Mouse (Mus musculus): ENCODE data around the gene Hydin. TPM values are rescaled to one million over a fixed set of nuclear protein-coding genes. Genes with fewer than 3 reads are reported as not detected.
A peak's percentile ranks its signal among the peaks of the same experiment; 100 is the strongest.

Hydin gene
- polyA plus RNA-seq, 1 experiment from 2014 or later, result 0.29 TPM

DNA sequence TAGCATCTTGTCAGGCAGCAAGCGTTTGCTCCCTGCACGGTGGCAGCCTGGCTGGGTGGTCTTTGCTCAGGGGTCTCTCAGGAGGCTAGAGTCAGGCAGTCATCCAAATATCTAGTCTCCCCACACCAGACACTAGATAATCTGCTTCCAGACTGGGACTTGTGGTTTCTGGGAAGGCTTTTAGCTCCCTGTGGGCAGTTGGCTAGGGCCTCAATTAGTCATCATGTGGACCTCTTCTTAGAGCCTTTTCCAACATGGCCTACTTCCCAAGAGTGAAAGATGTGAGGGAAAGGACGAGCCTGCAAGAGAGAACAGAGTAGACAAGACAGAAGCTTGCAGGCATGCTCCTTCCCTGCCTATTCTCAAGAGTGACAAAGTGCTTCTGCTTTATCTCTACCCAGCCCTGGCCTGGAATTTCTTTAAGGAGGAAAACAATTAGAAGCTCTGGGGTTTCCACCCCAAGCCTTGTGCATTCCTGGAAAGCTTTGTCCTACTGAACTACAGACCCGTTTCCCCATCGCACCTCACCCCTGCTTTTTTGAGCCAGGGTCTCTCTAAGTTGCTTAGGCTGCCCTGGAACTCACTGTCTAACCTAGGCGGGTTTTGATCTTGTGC lies 338.7 kb downstream of the Hydin start:
- WGBS, result 48% methylated on average over 6 of the region's 6 CpGs
- Histone ChIP-seq H3K4me3 (no peak overlapping the region), H3K4me2 (no peak overlapping the region), H3K36me3 (no peaks in the 10 kb centered on the region), H3K9me3 (replicated peaks) (no peaks in the 10 kb centered on the region), H3K27ac (ENCODE audit: poor library complexity, severe bottlenecking) (no peak overlapping the region), H3K27me3 (replicated peaks) (0 out of 2 replicates have a peak, but pooled peaks cover 3% of the 10 kb centered on the region), H3K9ac (no peak overlapping the region), H3K4me1 (replicated peaks) (no peaks in the 10 kb centered on the region)
- no peak for ATAC-seq (ENCODE audit: insufficient number of reproducible peaks, low FRiP score)

DNA sequence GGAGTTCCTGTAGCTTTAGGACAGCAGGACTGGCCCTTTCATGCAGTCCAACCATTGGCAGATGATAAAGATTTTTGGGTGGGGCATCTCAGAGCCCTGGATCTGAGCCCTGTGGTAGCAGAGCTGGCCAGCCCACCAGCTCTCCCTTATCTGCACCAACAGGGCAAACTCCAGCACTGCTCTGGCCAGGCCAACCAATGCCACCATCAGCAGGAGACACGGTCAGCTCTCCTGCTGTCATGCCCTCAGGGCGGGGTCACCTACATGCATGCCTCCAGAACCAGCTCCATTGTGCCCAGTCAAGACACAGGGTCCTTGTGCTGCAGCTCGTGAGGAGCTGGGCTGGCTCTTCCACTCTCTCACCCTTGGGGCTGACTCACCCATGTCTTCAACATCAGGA lies 349.0 kb downstream of the Hydin start:
- 60% methylated on average over 3 of the region's 3 CpGs for WGBS
- H3K9me3 ChIP-seq (replicated peaks), result no peaks in the 10 kb centered on the region
- no peak for ATAC-seq (ENCODE audit: insufficient number of reproducible peaks, low FRiP score)
- no peak overlapping the region for H3K4me2 ChIP-seq
- H3K27me3 ChIP-seq (replicated peaks), result peaks cover 23% of the 10 kb centered on the region; the same call in 1 of the 2 replicates
- no peak overlapping the region for H3K27ac ChIP-seq (ENCODE audit: poor library complexity, severe bottlenecking)
- no peaks in the 10 kb centered on the region for H3K36me3 ChIP-seq
- peaks cover 9% of the 10 kb centered on the region for H3K4me1 ChIP-seq (replicated peaks)
- no peak overlapping the region for H3K9ac ChIP-seq
- no peak overlapping the region for H3K4me3 ChIP-seq

DNA sequence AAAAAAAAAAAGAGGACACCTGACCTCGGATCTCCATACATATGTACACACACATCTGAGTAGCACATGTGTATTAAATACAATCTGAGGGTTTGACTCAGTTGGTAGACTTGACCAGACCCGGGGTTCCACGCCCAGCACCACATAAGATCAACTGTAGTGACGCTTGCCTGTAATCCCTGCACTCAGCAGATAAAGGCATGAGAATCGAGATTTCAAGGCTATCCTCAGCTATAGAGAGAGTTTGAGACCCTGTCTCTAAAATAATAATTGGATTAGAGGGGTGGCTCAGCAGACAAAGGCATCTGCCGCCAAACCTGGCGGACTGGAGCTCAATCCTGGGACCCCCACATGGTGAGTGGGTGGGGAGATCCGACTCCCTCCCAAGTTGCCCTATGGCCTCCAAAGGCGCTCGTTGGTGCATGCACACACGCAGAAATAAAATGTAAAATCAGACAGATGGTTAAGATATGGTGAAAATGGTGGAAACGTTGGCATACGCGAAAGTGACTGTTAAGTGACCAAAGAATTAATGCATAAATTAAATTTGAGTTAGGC lies 351.1 kb downstream of the Hydin start:
- no peaks in the 10 kb centered on the region for H3K9me3 ChIP-seq (replicated peaks)
- H3K36me3 ChIP-seq, result no peaks in the 10 kb centered on the region
- ATAC-seq (ENCODE audit: insufficient number of reproducible peaks, low FRiP score), result no peak; the same call in 1 of the 2 replicates
- H3K4me3 ChIP-seq, result peak overlapping the region; percentile 81
- peaks cover 9% of the 10 kb centered on the region for H3K4me1 ChIP-seq (replicated peaks)
- peak overlapping the region; percentile 86 for H3K4me2 ChIP-seq
- no peak overlapping the region for H3K27ac ChIP-seq (ENCODE audit: poor library complexity, severe bottlenecking)
- WGBS, result 26% methylated on average over 14 of the region's 14 CpGs
- peaks cover 19% of the 10 kb centered on the region; the same call in 1 of the 2 replicates for H3K27me3 ChIP-seq (replicated peaks)
- peak overlapping the region; percentile 4; the same call in 1 of the 2 replicates for H3K9ac ChIP-seq

DNA sequence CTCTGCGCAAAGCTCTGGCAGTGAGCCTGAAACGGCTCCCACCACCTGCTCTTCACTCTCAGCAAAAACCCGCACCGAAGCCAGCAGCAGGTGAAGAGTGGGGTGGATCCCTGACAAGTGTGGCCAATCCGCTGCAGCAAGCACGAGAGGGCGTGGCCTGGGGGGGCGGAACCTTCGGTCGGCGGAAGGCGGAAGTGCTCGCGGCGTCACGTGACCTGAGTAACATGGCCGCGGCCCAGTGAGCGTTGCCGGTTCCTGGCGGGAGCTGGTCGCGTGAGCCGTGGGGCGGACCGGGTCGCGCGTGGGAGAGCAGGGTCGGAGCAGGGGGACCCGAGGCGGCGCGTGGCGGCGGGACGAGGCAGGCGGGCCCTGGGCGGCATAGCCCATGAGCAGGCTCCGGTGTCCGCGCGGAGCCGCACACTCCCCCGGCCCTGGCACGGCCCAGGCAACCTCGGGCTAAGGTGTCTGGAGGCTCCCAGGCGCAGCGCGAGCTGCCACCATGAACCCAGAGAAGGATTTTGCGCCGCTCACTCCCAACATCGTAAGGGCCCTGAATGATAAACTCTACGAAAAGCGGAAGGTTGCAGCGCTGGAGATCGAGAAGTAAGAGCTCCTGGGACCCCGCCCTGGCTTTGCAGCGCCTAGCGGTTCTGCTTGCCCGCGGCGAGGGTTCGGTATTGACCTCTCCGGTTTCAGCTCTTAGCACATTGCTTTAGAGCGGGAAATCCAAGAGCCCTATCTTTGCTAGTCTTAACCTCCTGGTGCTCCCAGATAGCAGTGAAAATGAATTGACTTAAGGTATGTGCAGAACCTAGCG lies 351.8 kb downstream of the Hydin start, which contains the start of gene Vac14:
Vac14 (plus strand) TSS at position 195 of the 817 bp plus-strand sequence.
- peak; percentile 96 for ATAC-seq (ENCODE audit: insufficient number of reproducible peaks, low FRiP score)
- Histone ChIP-seq H3K27me3 (replicated peaks) (peaks cover 16% of the 10 kb centered on the region; the same call in 1 of the 2 replicates), H3K36me3 (no peaks in the 10 kb centered on the region), H3K4me2 (peak within 1 kb of the TSS; percentile 86), H3K4me3 (peak within 1 kb of the TSS; percentile 81), H3K9me3 (replicated peaks) (no peaks in the 10 kb centered on the region), H3K9ac (peak within 1 kb of the TSS; percentile 79), H3K4me1 (replicated peaks) (peaks cover 9% of the 10 kb centered on the region), H3K27ac (ENCODE audit: poor library complexity, severe bottlenecking) (no peak within 1 kb of the TSS)
- WGBS, result under 1% methylated on average over 67 of the region's 67 CpGs

DNA sequence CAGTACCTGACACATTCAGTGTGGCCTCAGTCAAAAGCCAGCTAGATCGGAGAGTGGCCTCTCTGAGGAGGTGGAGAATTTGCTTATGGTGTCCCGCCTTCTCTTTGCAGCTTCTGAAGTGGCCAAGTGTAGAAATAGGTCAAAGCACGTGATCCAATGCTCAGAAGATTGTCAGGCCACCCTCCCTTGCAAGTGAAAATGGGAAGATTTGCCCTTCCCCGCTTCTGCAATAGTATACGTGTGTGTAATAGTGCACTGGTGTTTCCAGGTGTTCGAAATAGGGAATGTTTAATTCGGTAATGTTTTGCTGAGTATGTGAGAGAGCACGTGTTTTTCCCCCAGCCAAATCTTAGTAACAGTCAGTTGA lies 352.4 kb downstream of the Hydin start:
- Histone ChIP-seq H3K9me3 (replicated peaks) (no peaks in the 10 kb centered on the region), H3K4me1 (replicated peaks) (peaks cover 9% of the 10 kb centered on the region), H3K4me2 (peak overlapping the region; percentile 86), H3K36me3 (no peaks in the 10 kb centered on the region), H3K27ac (ENCODE audit: poor library complexity, severe bottlenecking) (no peak overlapping the region), H3K27me3 (replicated peaks) (peaks cover 15% of the 10 kb centered on the region; the same call in 1 of the 2 replicates), H3K4me3 (peak overlapping the region; percentile 81), H3K9ac (peak overlapping the region; percentile 79)
- 24% methylated on average over 8 of the region's 8 CpGs for WGBS
- ATAC-seq (ENCODE audit: insufficient number of reproducible peaks, low FRiP score), result no peak

DNA sequence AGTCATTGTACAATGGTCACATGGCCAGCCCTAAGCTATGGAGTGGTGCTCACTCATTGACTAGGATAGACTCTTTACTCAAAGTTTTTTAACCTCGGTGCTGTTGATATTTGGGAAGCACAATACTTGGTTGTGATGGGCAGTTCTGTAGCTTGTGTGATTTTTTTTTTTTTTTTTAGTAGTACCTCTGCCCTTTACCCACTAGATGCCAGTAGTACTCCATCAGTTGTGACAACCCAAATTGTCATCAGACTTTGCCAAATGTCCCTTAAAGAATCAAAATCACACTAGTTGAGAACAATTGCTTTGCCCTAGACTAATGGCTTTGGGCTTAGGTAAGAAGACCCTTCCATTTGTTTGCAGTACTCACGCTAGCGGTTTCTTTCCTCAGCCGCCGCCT lies 353.1 kb downstream of the Hydin start:
- H3K9me3 ChIP-seq (replicated peaks), result no peaks in the 10 kb centered on the region
- no peak overlapping the region for H3K9ac ChIP-seq
- peaks cover 14% of the 10 kb centered on the region; the same call in 1 of the 2 replicates for H3K27me3 ChIP-seq (replicated peaks)
- peak overlapping the region; percentile 86 for H3K4me2 ChIP-seq
- no peak overlapping the region for H3K4me3 ChIP-seq
- no peak overlapping the region for H3K27ac ChIP-seq (ENCODE audit: poor library complexity, severe bottlenecking)
- H3K36me3 ChIP-seq, result no peaks in the 10 kb centered on the region
- ATAC-seq (ENCODE audit: insufficient number of reproducible peaks, low FRiP score), result no peak
- peaks cover 9% of the 10 kb centered on the region for H3K4me1 ChIP-seq (replicated peaks)
- WGBS, result 87% methylated on average over 5 of the region's 5 CpGs

DNA sequence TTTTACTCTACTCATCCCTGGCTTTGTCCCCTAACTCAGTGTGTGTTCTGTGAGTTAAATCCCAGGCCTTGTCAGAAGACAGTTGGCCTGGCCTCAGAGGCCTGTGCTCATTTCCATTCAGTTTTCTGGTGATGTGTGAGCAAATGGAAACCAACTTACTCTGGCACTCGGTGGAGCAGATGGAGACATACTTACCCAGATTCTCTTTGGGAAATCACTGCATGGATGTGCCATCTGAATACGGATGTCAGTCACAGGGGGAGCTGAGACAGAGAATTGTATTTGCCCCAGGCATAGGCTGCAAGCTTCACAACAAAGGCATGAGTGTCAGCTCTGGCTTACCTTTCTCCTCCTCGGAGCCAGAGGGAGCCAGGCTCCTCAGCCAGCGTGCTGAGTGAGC lies 359.7 kb downstream of the Hydin start:
- H3K27ac ChIP-seq (ENCODE audit: poor library complexity, severe bottlenecking), result no peak overlapping the region
- H3K9me3 ChIP-seq (replicated peaks), result no peaks in the 10 kb centered on the region
- H3K27me3 ChIP-seq (replicated peaks), result no peaks in the 10 kb centered on the region
- no peak overlapping the region for H3K4me2 ChIP-seq
- H3K4me3 ChIP-seq, result no peak overlapping the region
- no peak overlapping the region for H3K9ac ChIP-seq
- no peak for ATAC-seq (ENCODE audit: insufficient number of reproducible peaks, low FRiP score)
- H3K4me1 ChIP-seq (replicated peaks), result peaks cover 9% of the 10 kb centered on the region; the same call in 1 of the 2 replicates
- no peaks in the 10 kb centered on the region for H3K36me3 ChIP-seq
- WGBS, result 77% methylated on average over 4 of the region's 4 CpGs

DNA sequence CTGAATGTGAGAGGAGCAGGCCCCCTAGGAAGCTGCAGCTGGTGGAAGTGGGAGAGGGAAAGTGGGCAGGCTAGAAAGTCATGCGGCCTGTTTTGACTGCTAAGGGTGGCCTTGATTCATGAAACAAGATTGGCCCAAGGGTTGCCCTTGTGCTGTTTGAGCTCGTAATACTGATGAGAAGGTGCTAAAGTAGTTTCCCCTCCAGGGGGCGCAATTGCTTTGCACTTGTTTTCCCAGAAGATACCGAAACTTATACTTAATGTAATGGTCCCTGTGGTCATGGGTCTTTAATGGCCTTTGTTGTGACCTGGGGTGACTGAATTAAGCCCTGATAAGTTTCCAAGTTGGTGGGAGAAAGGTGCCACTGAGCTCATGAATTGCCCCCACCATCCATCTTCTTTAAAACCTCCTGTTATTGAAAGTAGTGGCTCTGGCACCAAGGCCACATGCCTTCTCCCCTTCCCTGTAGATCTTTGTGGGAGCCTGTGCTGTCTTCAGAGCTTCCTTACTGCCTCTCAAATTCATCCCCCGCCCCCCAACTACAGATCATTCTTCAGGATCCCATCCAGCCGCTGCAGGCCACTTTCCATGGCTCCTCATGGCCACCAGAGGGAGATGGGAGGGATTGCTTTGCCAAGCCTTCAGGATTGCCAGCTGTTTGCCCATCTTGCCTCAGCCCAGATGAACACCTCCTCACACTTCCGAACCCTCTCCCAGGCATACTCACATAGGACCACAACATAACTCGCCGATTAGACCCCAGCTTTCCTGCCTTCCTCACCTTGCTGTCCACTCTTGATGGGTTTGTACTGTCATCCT lies 362.7 kb downstream of the Hydin start:
- Histone ChIP-seq H3K27ac (ENCODE audit: poor library complexity, severe bottlenecking) (no peak overlapping the region), H3K4me1 (replicated peaks) (peaks cover 9% of the 10 kb centered on the region; the same call in 1 of the 2 replicates), H3K9me3 (replicated peaks) (no peaks in the 10 kb centered on the region), H3K36me3 (peaks cover 23% of the 10 kb centered on the region), H3K9ac (no peak overlapping the region), H3K4me3 (no peak overlapping the region), H3K4me2 (no peak overlapping the region), H3K27me3 (replicated peaks) (no peaks in the 10 kb centered on the region)
- ATAC-seq (ENCODE audit: insufficient number of reproducible peaks, low FRiP score), result no peak
- 70% methylated on average over 9 of the region's 9 CpGs for WGBS

DNA sequence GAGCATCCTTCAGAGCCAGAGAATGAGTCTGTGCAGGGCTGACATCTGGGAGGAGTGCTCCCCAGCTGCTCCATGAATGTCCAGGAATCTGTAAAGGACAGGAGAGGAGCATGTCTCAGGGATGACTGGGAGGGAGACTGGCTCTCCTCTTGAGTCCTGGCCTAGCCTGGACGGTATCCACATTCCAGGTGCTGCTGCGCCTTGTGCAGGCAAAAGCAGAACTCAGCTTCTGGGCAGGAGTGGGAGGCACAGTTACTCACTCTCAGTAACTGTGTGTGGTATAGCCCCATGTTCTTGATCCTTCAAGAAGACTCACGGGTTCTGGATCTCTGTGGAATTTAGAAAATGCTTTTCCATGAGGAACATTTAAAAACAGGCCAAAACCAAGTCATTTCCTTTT lies 363.3 kb downstream of the Hydin start:
- no peak overlapping the region for H3K4me2 ChIP-seq
- no peak overlapping the region for H3K27ac ChIP-seq (ENCODE audit: poor library complexity, severe bottlenecking)
- H3K4me3 ChIP-seq, result no peak overlapping the region
- no peaks in the 10 kb centered on the region for H3K27me3 ChIP-seq (replicated peaks)
- WGBS, result 82% methylated on average over 3 of the region's 3 CpGs
- H3K9me3 ChIP-seq (replicated peaks), result no peaks in the 10 kb centered on the region
- peaks cover 29% of the 10 kb centered on the region for H3K36me3 ChIP-seq
- H3K4me1 ChIP-seq (replicated peaks), result peaks cover 9% of the 10 kb centered on the region; the same call in 1 of the 2 replicates
- H3K9ac ChIP-seq, result no peak overlapping the region
- no peak for ATAC-seq (ENCODE audit: insufficient number of reproducible peaks, low FRiP score)

DNA sequence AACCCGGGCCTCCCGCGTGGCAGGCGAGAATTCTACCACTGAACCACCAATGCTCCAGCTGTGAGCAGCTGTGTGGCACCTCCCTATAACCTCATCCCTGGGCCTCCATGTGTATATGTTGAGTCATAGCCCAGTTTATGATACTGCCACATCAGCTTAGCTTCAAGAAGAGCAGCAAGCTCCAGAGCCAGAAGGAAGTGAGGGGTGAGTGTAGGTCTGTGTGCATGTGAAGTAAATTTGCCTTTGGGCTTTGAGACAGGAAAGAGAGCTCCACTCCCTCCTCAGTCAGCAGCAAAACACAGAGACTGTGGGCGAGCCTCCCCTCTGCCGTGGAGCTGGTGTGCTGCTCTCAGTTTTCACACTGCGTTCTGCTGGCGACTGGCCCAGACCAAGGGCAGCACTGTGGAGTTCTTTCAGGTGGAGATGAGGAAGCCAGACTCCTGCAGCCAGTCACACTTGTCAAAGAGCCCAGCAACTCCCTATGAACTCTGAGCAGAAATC lies 363.8 kb downstream of the Hydin start:
- no peaks in the 10 kb centered on the region for H3K9me3 ChIP-seq (replicated peaks)
- no peak overlapping the region for H3K9ac ChIP-seq
- H3K4me1 ChIP-seq (replicated peaks), result peaks cover 9% of the 10 kb centered on the region; the same call in 1 of the 2 replicates
- 68% methylated on average over 8 of the region's 8 CpGs for WGBS
- no peak overlapping the region for H3K4me3 ChIP-seq
- H3K27me3 ChIP-seq (replicated peaks), result no peaks in the 10 kb centered on the region
- peak; percentile 23; the same call in 1 of the 2 replicates for ATAC-seq (ENCODE audit: insufficient number of reproducible peaks, low FRiP score)
- H3K36me3 ChIP-seq, result peaks cover 34% of the 10 kb centered on the region
- H3K27ac ChIP-seq (ENCODE audit: poor library complexity, severe bottlenecking), result peak overlapping the region; percentile 14; the same call in 1 of the 2 replicates
- no peak overlapping the region for H3K4me2 ChIP-seq
